8 mouse cellular contexts compared by ENCODE assay signal in genomic region chr4:149549221-149549925, GRCm38 (mm10). TPM values are rescaled to one million over a fixed set of nuclear protein-coding genes. Genes with fewer than 3 reads are reported as not detected.
DNase-seq lines count a peak whose midpoint lies in the region; ATAC-seq lines count a peak whose summit lies in the region.

No protein-coding gene starts in this region.

- no peak overlapping the region for H3K27ac ChIP-seq in midbrain, embryonic 13.5 days

- H3K4me3 ChIP-seq in midbrain, embryonic 13.5 days (replicated peaks): no peak overlapping the region

- H3K27me3 ChIP-seq in midbrain, embryonic 13.5 days: no peaks in the 10 kb centered on the region

- H3K4me1 ChIP-seq in midbrain, embryonic 13.5 days (replicated peaks): 0 out of 2 replicates have a peak, but pooled peaks cover 2% of the 10 kb centered on the region

- WGBS in midbrain, embryonic 13.5 days: 69% methylated on average over 9 of the region's 9 CpGs

- H3K4me2 ChIP-seq in midbrain, embryonic 13.5 days (replicated peaks): no peak overlapping the region

- no peaks in the 10 kb centered on the region for H3K9me3 ChIP-seq in midbrain, embryonic 13.5 days

- ATAC-seq in midbrain, embryonic 13.5 days: peak; percentile 90

- peak; percentile 30 for DNase-seq in 3134 (ENCODE audit: extremely low read depth, insufficient read length, low spot score)
- DNase-seq in adrenal gland, adult 2 months: peak; percentile 86
- DNase-seq in embryo, embryonic 11.5 days (ENCODE audit: low read depth, low spot score): peak; percentile 77
- peak; percentile 83 to 88 for DNase-seq in heart, adult 18-20 months
- DNase-seq in kidney, adult 18-20 months: peak; percentile 80
- peak; percentile 71 for DNase-seq in left cerebral cortex, postnatal 4 days
- DNase-seq in spleen, adult 12 weeks (ENCODE audit: low spot score): peak; percentile 42

- intact Hi-C loops in left cerebral cortex, postnatal 4 days (cut with DNase I): no loop called here

- H3K36me3 ChIP-seq in midbrain, embryonic 13.5 days: peaks cover 35% of the 10 kb centered on the region

- H3K9ac ChIP-seq in midbrain, embryonic 13.5 days (replicated peaks): peak overlapping the region; percentile 39; the same call in 1 of the 2 replicates

RNA-seq across cellular contexts. Expression of gene Ctnnbip1, which starts 31.3 kb away (rescaled TPM):
- total RNA-seq in adrenal gland, adult 2 months (2021): 10 to 100 TPM; 19.4 to 25.3 TPM
- 26.2 and 26.4 TPM in 2 replicates for polyA plus RNA-seq in adrenal gland, adult 2 months (2012; rRNA removed)
- 10 to 100 TPM; 24.2 to 25.1 TPM for total RNA-seq in heart, adult 18-20 months (2021)
- 10 to 100 TPM; 94.7 to 99.4 TPM for total RNA-seq in left cerebral cortex, postnatal 4 days (2021)
- polyA plus RNA-seq in midbrain, embryonic 13.5 days (2015; fragmentation: Nextera tagmentation; extraction: Ambion mirVana): 74.6 and 79.6 TPM in 2 replicates

RNA-seq across cellular contexts. Expression of gene Clstn1, which starts 36.9 kb away (rescaled TPM):
- 100 to 1,000 TPM in 1 of 2 experiments, 10 to 100 TPM in 1; 98.4 to 110 TPM for total RNA-seq in adrenal gland, adult 2 months (2021)
- 44.5 and 48.8 TPM in 2 replicates for polyA plus RNA-seq in adrenal gland, adult 2 months (2012; rRNA removed)
- total RNA-seq in heart, adult 18-20 months (2021): 10 to 100 TPM; 96.1 to 96.2 TPM
- 100 to 1,000 TPM; 494 to 507 TPM for total RNA-seq in left cerebral cortex, postnatal 4 days (2021)
- 41.9 and 61.9 TPM in 2 replicates for polyA plus RNA-seq in midbrain, embryonic 13.5 days (2015; fragmentation: Nextera tagmentation; extraction: Ambion mirVana)

Comparison
In these comparisons a context has a peak if more than half of its experiments do, and no peak if none do; other contexts are left out.
1. DNase-seq: peak in every context shown above with its lines; median percentile 86 in adrenal gland, adult 2 months; 86 in heart, adult 18-20 months; 80 in kidney, adult 18-20 months; 77 in embryo, embryonic 11.5 days; 71 in left cerebral cortex, postnatal 4 days; 42 in spleen, adult 12 weeks; 30 in 3134.
2. RNA of gene Clstn1, which starts 36.9 kb away (total RNA-seq): 494 to 507 TPM in left cerebral cortex, postnatal 4 days; 98.4 to 110 TPM in adrenal gland, adult 2 months and 96.1 to 96.2 TPM in heart, adult 18-20 months; every median in the first group is over 4 times any median in the second.